In the genomic region with DNA sequence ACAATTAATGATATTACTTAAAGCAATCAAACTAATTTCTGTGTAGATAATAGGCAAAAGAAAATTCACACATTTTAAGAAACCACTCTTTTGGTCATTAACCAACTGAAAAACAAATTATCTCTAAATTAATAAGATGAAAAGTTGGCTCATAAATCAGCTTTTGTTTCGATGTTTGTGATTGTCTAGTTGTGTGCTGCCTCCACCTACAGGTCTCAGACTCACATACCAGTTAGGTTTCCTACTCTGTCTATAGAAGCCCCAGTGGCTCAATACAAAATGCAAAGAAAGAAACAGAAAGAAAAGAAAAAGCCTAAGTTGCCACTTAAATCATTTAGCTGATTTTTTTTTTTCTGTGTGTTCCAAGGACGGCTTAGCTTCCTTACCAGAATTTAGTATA, we compare ENCODE assay signal across 18 mouse cellular contexts. TPM values are rescaled to one million over a fixed set of nuclear protein-coding genes. Genes with fewer than 3 reads are reported as not detected.
A peak's percentile ranks its signal among the peaks of the same experiment; 100 is the strongest.
DNase-seq lines count a peak whose midpoint lies in the region; ATAC-seq lines count a peak whose summit lies in the region.
"Had no signal": no experiment of that assay in that cellular context is flagged by ENCODE, and none has a peak within 500 bp of the region (broad histone marks: within the 10 kb centered on the region; RNA-seq: fewer than 3 reads in every experiment).

No protein-coding gene starts in this region.

- H3K9ac ChIP-seq in forebrain, embryonic 13.5 days = no peak overlapping the region
- H3K9ac ChIP-seq in forebrain, embryonic 11.5 days (ENCODE audit: low read length) = no peak overlapping the region
- H3K9ac ChIP-seq in midbrain, embryonic 13.5 days (replicated peaks) = no peak overlapping the region
- peak overlapping the region; percentile 93; the same call in 1 of the 2 replicates for H3K9ac ChIP-seq in hindbrain, embryonic 14.5 days
- H3K9ac ChIP-seq: intestine, embryonic 15.5 days; limb, embryonic 15.5 days; liver, postnatal 0 days; midbrain, embryonic 12.5 days; neural tube, embryonic 12.5 days had no signal

- 51% methylated on average over 2 of the region's 2 CpGs for WGBS in forebrain, embryonic 13.5 days
- 71% methylated on average over 2 of the region's 2 CpGs for WGBS in forebrain, embryonic 11.5 days
- WGBS in midbrain, embryonic 13.5 days = 72% methylated on average over 2 of the region's 2 CpGs
- 81% methylated on average over 2 of the region's 2 CpGs for WGBS in midbrain, embryonic 10.5 days
- 63% methylated on average over 2 of the region's 2 CpGs for WGBS in hindbrain, embryonic 14.5 days
- 85% methylated on average over 2 of the region's 2 CpGs for WGBS in heart, embryonic 10.5 days

- H3K27ac ChIP-seq in forebrain, embryonic 13.5 days = no peak overlapping the region
- H3K27ac ChIP-seq in forebrain, embryonic 11.5 days (ENCODE audit: low read depth, low read length) = no peak overlapping the region
- no peak overlapping the region for H3K27ac ChIP-seq in midbrain, embryonic 13.5 days
- H3K27ac ChIP-seq in midbrain, embryonic 10.5 days (replicated peaks) = no peak overlapping the region
- H3K27ac ChIP-seq in hindbrain, embryonic 14.5 days = no peak overlapping the region
- no peak overlapping the region for H3K27ac ChIP-seq in heart, embryonic 10.5 days
- H3K27ac ChIP-seq: intestine, embryonic 15.5 days; limb, embryonic 15.5 days; midbrain, embryonic 12.5 days; neural tube, embryonic 12.5 days had no signal

- no peaks in the 10 kb centered on the region for H3K9me3 ChIP-seq in forebrain, embryonic 13.5 days (replicated peaks)
- no peaks in the 10 kb centered on the region for H3K9me3 ChIP-seq in forebrain, embryonic 11.5 days (ENCODE audit: control insufficient read depth, low read length)
- no peaks in the 10 kb centered on the region for H3K9me3 ChIP-seq in midbrain, embryonic 13.5 days
- H3K9me3 ChIP-seq in midbrain, embryonic 10.5 days (replicated peaks) = no peaks in the 10 kb centered on the region
- H3K9me3 ChIP-seq in hindbrain, embryonic 14.5 days (ENCODE audit: control insufficient read depth, low read length) = no peaks in the 10 kb centered on the region
- no peaks in the 10 kb centered on the region for H3K9me3 ChIP-seq in heart, embryonic 10.5 days
- H3K9me3 ChIP-seq: intestine, embryonic 15.5 days; limb, embryonic 15.5 days; midbrain, embryonic 12.5 days; neural tube, embryonic 12.5 days had no signal

- no peak for ATAC-seq in forebrain, embryonic 13.5 days
- ATAC-seq in forebrain, embryonic 11.5 days (replicated peaks; ENCODE audit: low FRiP score) = no peak
- no peak for ATAC-seq in midbrain, embryonic 13.5 days
- ATAC-seq in hindbrain, embryonic 14.5 days (ENCODE audit: low FRiP score) = no peak
- ATAC-seq: intestine, embryonic 15.5 days; liver, postnatal 0 days had no signal

- H3K36me3 ChIP-seq in forebrain, embryonic 13.5 days (ENCODE audit: poor library complexity, severe bottlenecking) = no peaks in the 10 kb centered on the region
- no peaks in the 10 kb centered on the region for H3K36me3 ChIP-seq in forebrain, embryonic 11.5 days (ENCODE audit: control insufficient read depth, insufficient read depth, low read length)
- no peaks in the 10 kb centered on the region for H3K36me3 ChIP-seq in midbrain, embryonic 13.5 days
- no peaks in the 10 kb centered on the region for H3K36me3 ChIP-seq in midbrain, embryonic 10.5 days
- H3K36me3 ChIP-seq in hindbrain, embryonic 14.5 days (replicated peaks; ENCODE audit: control insufficient read depth, insufficient read depth) = no peaks in the 10 kb centered on the region
- H3K36me3 ChIP-seq in heart, embryonic 10.5 days = no peaks in the 10 kb centered on the region
- H3K36me3 ChIP-seq: intestine, embryonic 15.5 days; limb, embryonic 15.5 days; midbrain, embryonic 12.5 days; neural tube, embryonic 12.5 days had no signal

- H3K4me3 ChIP-seq in forebrain, embryonic 13.5 days = peak overlapping the region; percentile 74; the same call in 1 of the 2 replicates
- H3K4me3 ChIP-seq in forebrain, embryonic 11.5 days (ENCODE audit: low read depth, low read length) = no peak overlapping the region
- peak overlapping the region; percentile 83 for H3K4me3 ChIP-seq in midbrain, embryonic 13.5 days (replicated peaks)
- H3K4me3 ChIP-seq in midbrain, embryonic 10.5 days = no peak overlapping the region
- peak overlapping the region; percentile 87 for H3K4me3 ChIP-seq in hindbrain, embryonic 14.5 days (replicated peaks; ENCODE audit: low read length)
- no peak overlapping the region for H3K4me3 ChIP-seq in heart, embryonic 10.5 days
- H3K4me3 ChIP-seq: intestine, embryonic 15.5 days; limb, embryonic 15.5 days; neural tube, embryonic 12.5 days had no signal

- H3K4me1 ChIP-seq in forebrain, embryonic 13.5 days = peaks cover 14% of the 10 kb centered on the region
- no peaks in the 10 kb centered on the region for H3K4me1 ChIP-seq in forebrain, embryonic 11.5 days (replicated peaks; ENCODE audit: control insufficient read depth, insufficient read depth, low read length)
- H3K4me1 ChIP-seq in midbrain, embryonic 13.5 days (replicated peaks) = peaks cover 14% of the 10 kb centered on the region
- H3K4me1 ChIP-seq in midbrain, embryonic 10.5 days = peaks cover 19% of the 10 kb centered on the region
- peaks cover 11% of the 10 kb centered on the region; the same call in 1 of the 2 replicates for H3K4me1 ChIP-seq in hindbrain, embryonic 14.5 days (replicated peaks; ENCODE audit: control insufficient read depth, insufficient read depth, low read length)
- peaks cover 10% of the 10 kb centered on the region; the same call in 1 of the 2 replicates for H3K4me1 ChIP-seq in heart, embryonic 10.5 days
- H3K4me1 ChIP-seq: intestine, embryonic 15.5 days; neural tube, embryonic 12.5 days had no signal

- no peaks in the 10 kb centered on the region for H3K27me3 ChIP-seq in forebrain, embryonic 13.5 days
- no peaks in the 10 kb centered on the region for H3K27me3 ChIP-seq in forebrain, embryonic 11.5 days (ENCODE audit: control insufficient read depth, insufficient read depth, low read length)
- peaks cover 3% of the 10 kb centered on the region; the same call in 1 of the 2 replicates for H3K27me3 ChIP-seq in midbrain, embryonic 13.5 days
- H3K27me3 ChIP-seq in midbrain, embryonic 10.5 days (ENCODE audit: low read depth, poor library complexity, severe bottlenecking) = peaks cover 28% of the 10 kb centered on the region
- H3K27me3 ChIP-seq in hindbrain, embryonic 14.5 days (ENCODE audit: control insufficient read depth, insufficient read depth, low read length) = no peaks in the 10 kb centered on the region
- peaks cover 22% of the 10 kb centered on the region; the same call in 1 of the 2 replicates for H3K27me3 ChIP-seq in heart, embryonic 10.5 days (ENCODE audit: insufficient read depth, poor library complexity, severe bottlenecking)
- H3K27me3 ChIP-seq: midbrain, embryonic 12.5 days; neural tube, embryonic 12.5 days had no signal

- no peak for DNase-seq in forebrain, embryonic 11.5 days (ENCODE audit: low spot score)
- DNase-seq in midbrain, embryonic 10.5 days (ENCODE audit: low spot score) = no peak
- peak; percentile 53 for DNase-seq in hindbrain, embryonic 14.5 days (ENCODE audit: low spot score)
- peak; percentile 21 for DNase-seq in retina, postnatal 1 day
- no peak for DNase-seq in heart, embryonic 10.5 days (ENCODE audit: low spot score)
- DNase-seq: cerebellum, adult 11 months; heart, adult 18-20 months; heart, postnatal 10 days; liver, postnatal 0 days; thymus, postnatal 36 days had no signal

- H3K4me2 ChIP-seq in forebrain, embryonic 13.5 days = peak overlapping the region; percentile 70
- no peak overlapping the region for H3K4me2 ChIP-seq in forebrain, embryonic 11.5 days (ENCODE audit: low read depth, low read length, severe bottlenecking)
- peak overlapping the region; percentile 85; the same call in 1 of the 2 replicates for H3K4me2 ChIP-seq in midbrain, embryonic 13.5 days (replicated peaks)
- H3K4me2 ChIP-seq in hindbrain, embryonic 14.5 days (replicated peaks) = peak overlapping the region; percentile 72
- H3K4me2 ChIP-seq: intestine, embryonic 15.5 days; limb, embryonic 15.5 days; neural tube, embryonic 12.5 days had no signal

RNA-seq across cellular contexts. Expression of a gene that starts 1.8 kb away (rescaled TPM):
- polyA plus RNA-seq in forebrain, embryonic 13.5 days (2015; fragmentation: Nextera tagmentation; extraction: Ambion mirVana) = 30.0 and 33.1 TPM in 2 replicates
- polyA plus RNA-seq in forebrain, embryonic 11.5 days (2014; fragmentation: Nextera tagmentation; extraction: Ambion mirVana) = 4.9 and 6.4 TPM in 2 replicates
- polyA plus RNA-seq in midbrain, embryonic 13.5 days (2015; fragmentation: Nextera tagmentation; extraction: Ambion mirVana) = 45.9 and 46.6 TPM in 2 replicates
- 1.7 and 4.4 TPM in 2 replicates for polyA plus RNA-seq in midbrain, embryonic 10.5 days (2016; fragmentation: Nextera tagmentation; extraction: Ambion mirVana)
- 37.1 and 37.4 TPM in 2 replicates for polyA plus RNA-seq in hindbrain, embryonic 14.5 days (2014; fragmentation: Nextera tagmentation; extraction: Ambion mirVana)
- polyA plus RNA-seq in heart, embryonic 10.5 days (2016; fragmentation: Nextera tagmentation; extraction: Ambion mirVana) = 0.15 and 0.73 TPM in 2 replicates
- polyA plus RNA-seq: C2C12; liver, postnatal 0 days; spleen, adult 2 months had no signal

Comparison
In these comparisons a context has a peak if more than half of its experiments do, and no peak if none do; other contexts are left out.
1. H3K4me3 ChIP-seq: peak in forebrain, embryonic 13.5 days (single experiment), midbrain, embryonic 13.5 days (single experiment) and hindbrain, embryonic 14.5 days (single experiment); none in forebrain, embryonic 11.5 days (single experiment), midbrain, embryonic 10.5 days (single experiment) and heart, embryonic 10.5 days (single experiment).
2. DNase-seq: peak in hindbrain, embryonic 14.5 days (single experiment) and retina, postnatal 1 day (single experiment); none in forebrain, embryonic 11.5 days (single experiment), midbrain, embryonic 10.5 days (single experiment) and heart, embryonic 10.5 days (single experiment).